Mouse (Mus musculus): ENCODE measurements around the gene Ctla4.

Gene Ctla4

DNA sequence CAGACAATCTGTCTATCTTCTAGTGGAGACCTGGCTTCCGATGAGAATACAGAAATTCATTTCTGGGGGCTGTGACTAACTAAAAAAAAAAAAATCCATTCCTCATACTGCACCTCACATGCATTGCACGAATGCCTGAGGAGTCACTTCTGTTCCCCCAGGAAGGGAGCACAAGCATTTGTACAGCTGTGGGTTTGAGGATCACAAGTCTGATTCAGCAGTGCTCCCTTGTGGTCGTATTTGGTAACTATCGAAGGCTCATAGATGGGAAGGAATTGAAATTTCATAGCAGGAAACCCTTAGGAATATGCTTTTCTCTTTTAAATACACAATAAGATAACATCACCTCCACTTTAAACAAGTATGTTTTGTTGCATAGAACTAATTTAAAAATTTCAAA lies 74.3 kb downstream of the Ctla4 start:
- DNase-seq (ENCODE audit: low spot score in 2 of 2): peak in 1 of 2 experiments; percentile 71

DNA sequence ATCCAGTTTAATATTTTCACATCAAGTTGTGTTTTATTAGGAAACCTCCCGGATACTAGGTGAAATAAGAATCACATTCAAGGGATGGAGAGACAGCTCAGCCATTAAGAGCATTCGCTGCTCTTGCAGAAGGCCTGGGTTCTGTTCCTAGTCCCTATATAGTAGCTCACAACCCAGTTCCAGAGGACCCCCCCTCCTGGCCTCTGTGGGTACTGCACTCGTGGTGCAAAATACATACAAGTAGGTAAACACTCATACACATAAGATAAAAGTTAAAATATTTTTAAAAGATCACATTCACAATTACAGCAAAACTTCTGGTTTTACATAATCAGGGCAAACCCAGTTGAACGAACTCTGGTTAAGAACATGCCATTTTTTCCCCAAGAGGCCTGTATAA lies 75.3 kb downstream of the Ctla4 start:
- no peak for DNase-seq (ENCODE audit: low spot score in 2 of 2)

Data from thymus, postnatal 10 days (tissue).